Mouse (Mus musculus): Measurements from ENCODE around the gene Mettl14. TPM values are rescaled to one million over a fixed set of nuclear protein-coding genes. Genes with fewer than 3 reads are reported as not detected.
A peak's percentile ranks its signal among the peaks of the same experiment; 100 is the strongest.
"Not testable (repeated sequence)": the region's sequence is repeated elsewhere in the genome, so short reads cannot be mapped to it uniquely, and the experiment has no call there.

Gene Mettl14
- polyA plus RNA-seq, 2 experiments, result 15.8 to 16.7 TPM

GRCm38 (mm10) chr3:123395611-123396010, 9.7 kb upstream of the Mettl14 start:
- Histone ChIP-seq H3K4me2 (replicated peaks; ENCODE audit: low read depth, low read length, severe bottlenecking) (no peak overlapping the region), H3K36me3 (ENCODE audit: control insufficient read depth, insufficient read depth, low read length) (no peaks in the 10 kb centered on the region), H3K9ac (ENCODE audit: low read depth, low read length, severe bottlenecking) (no peak overlapping the region), H3K4me1 (ENCODE audit: control insufficient read depth, insufficient read depth, low read length) (no peaks in the 10 kb centered on the region), H3K27me3 (ENCODE audit: control insufficient read depth, insufficient read depth, low read length) (no peaks in the 10 kb centered on the region), H3K4me3 (replicated peaks; ENCODE audit: low read length) (no peak overlapping the region), H3K27ac (replicated peaks; ENCODE audit: low read depth, low read length) (no peak overlapping the region), H3K9me3 (ENCODE audit: control insufficient read depth, low read length) (no peaks in the 10 kb centered on the region)
- TF ChIP-seq POLR2A (IDR thresholded peaks at IDR 0.05; ENCODE audit: borderline replicate concordance, extremely low read depth, insufficient read depth, insufficient read length), result no peak
- WGBS, result 61% methylated on average over 5 of the region's 5 CpGs
- no peak for DNase-seq (ENCODE audit: low spot score)
- ATAC-seq (ENCODE audit: low FRiP score, low read depth), result no peak

GRCm38 (mm10) chr3:123391180-123391579, 5.3 kb upstream of the Mettl14 start:
- Histone ChIP-seq H3K27me3 (ENCODE audit: control insufficient read depth, insufficient read depth, low read length) (no peaks in the 10 kb centered on the region), H3K9me3 (ENCODE audit: control insufficient read depth, low read length) (no peaks in the 10 kb centered on the region), H3K4me1 (ENCODE audit: control insufficient read depth, insufficient read depth, low read length) (no peaks in the 10 kb centered on the region), H3K4me3 (replicated peaks; ENCODE audit: low read length) (no peak overlapping the region), H3K36me3 (ENCODE audit: control insufficient read depth, insufficient read depth, low read length) (no peaks in the 10 kb centered on the region), H3K9ac (ENCODE audit: low read depth, low read length, severe bottlenecking) (no peak overlapping the region), H3K27ac (replicated peaks; ENCODE audit: low read depth, low read length) (no peak overlapping the region), H3K4me2 (replicated peaks; ENCODE audit: low read depth, low read length, severe bottlenecking) (no peak overlapping the region)
- TF ChIP-seq POLR2A (IDR thresholded peaks at IDR 0.05; ENCODE audit: borderline replicate concordance, extremely low read depth, insufficient read depth, insufficient read length), result no peak
- 83% methylated on average over 4 of the region's 4 CpGs for WGBS
- no peak for ATAC-seq (ENCODE audit: low FRiP score, low read depth)
- DNase-seq (ENCODE audit: low spot score), result no peak

GRCm38 (mm10) chr3:123386157-123386780, 361 bp upstream of the Mettl14 start:
- WGBS, result 16% methylated on average over 12 of the region's 12 CpGs
- H3K36me3 ChIP-seq (ENCODE audit: control insufficient read depth, insufficient read depth, low read length); DNase-seq (ENCODE audit: low spot score); H3K9me3 ChIP-seq (ENCODE audit: control insufficient read depth, low read length); H3K27me3 ChIP-seq (ENCODE audit: control insufficient read depth, insufficient read depth, low read length); H3K4me1 ChIP-seq (ENCODE audit: control insufficient read depth, insufficient read depth, low read length): not testable (repeated sequence)
- Histone ChIP-seq H3K27ac (replicated peaks; ENCODE audit: low read depth, low read length) (peak overlapping the region; percentile 76), H3K4me3 (replicated peaks; ENCODE audit: low read length) (peak overlapping the region; percentile 77), H3K4me2 (replicated peaks; ENCODE audit: low read depth, low read length, severe bottlenecking) (peak overlapping the region; percentile 57), H3K9ac (ENCODE audit: low read depth, low read length, severe bottlenecking) (peak overlapping the region; percentile 49)
- peak; percentile 47; the same call in 1 of the 2 replicates for ATAC-seq (ENCODE audit: low FRiP score, low read depth)

DNA sequence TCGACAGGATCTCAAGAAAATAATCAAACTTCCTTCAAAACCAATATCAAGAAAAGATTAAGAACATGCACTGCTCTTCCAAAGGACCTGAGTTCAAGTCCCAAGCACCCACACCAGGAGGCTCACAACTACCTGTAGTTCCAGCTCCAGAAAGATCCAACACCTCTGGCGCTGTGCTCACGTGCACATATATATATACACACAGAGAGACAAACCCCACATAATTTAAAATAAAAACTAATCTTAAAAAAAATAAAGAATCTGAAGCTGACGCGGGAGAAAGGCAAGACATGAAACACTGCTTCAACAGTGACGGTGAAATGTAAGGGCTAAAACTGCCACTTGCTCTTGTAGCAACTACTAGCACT, 806 bp downstream of the Mettl14 start:
- no peak for DNase-seq (ENCODE audit: low spot score)
- ATAC-seq (ENCODE audit: low FRiP score, low read depth), result no peak
- H3K4me1 ChIP-seq (ENCODE audit: control insufficient read depth, insufficient read depth, low read length), result 0 out of 2 replicates have a peak, but pooled peaks cover 3% of the 10 kb centered on the region
- peak overlapping the region; percentile 65 for H3K9ac ChIP-seq (ENCODE audit: low read depth, low read length, severe bottlenecking)
- no peaks in the 10 kb centered on the region for H3K27me3 ChIP-seq (ENCODE audit: control insufficient read depth, insufficient read depth, low read length)
- TF ChIP-seq POLR2A (IDR thresholded peaks at IDR 0.05; ENCODE audit: borderline replicate concordance, extremely low read depth, insufficient read depth, insufficient read length), result no peak
- H3K36me3 ChIP-seq (ENCODE audit: control insufficient read depth, insufficient read depth, low read length), result peaks cover 12% of the 10 kb centered on the region
- peak overlapping the region; percentile 77 for H3K4me3 ChIP-seq (replicated peaks; ENCODE audit: low read length)
- peak overlapping the region; percentile 75 for H3K4me2 ChIP-seq (replicated peaks; ENCODE audit: low read depth, low read length, severe bottlenecking)
- no peaks in the 10 kb centered on the region for H3K9me3 ChIP-seq (ENCODE audit: control insufficient read depth, low read length)
- H3K27ac ChIP-seq (replicated peaks; ENCODE audit: low read depth, low read length), result peak overlapping the region; percentile 79; the same call in 1 of the 2 replicates
- 11% methylated on average over 6 of the region's 6 CpGs for WGBS

DNA sequence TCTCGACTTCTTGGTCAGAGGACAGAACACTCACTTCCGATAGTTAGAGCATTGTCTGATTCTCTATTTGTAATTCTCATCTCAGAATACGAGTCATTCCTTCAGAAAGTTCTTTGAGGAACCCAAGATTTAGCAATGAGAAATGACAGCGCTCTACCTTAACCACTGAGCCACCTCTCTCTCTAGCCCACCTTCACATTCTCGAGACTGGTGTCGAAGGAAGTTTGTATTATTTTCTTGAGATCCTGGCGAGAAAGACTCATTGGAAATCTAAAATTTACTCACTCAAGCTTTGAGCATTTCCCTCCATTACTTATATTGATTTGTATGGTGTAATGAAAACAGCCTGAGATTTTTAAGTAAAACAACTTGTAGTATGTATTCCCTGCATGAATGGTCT, 1.5 kb downstream of the Mettl14 start:
- Histone ChIP-seq H3K27me3 (ENCODE audit: control insufficient read depth, insufficient read depth, low read length) (no peaks in the 10 kb centered on the region), H3K9me3 (ENCODE audit: control insufficient read depth, low read length) (no peaks in the 10 kb centered on the region), H3K36me3 (ENCODE audit: control insufficient read depth, insufficient read depth, low read length) (peaks cover 18% of the 10 kb centered on the region), H3K4me2 (replicated peaks; ENCODE audit: low read depth, low read length, severe bottlenecking) (peak overlapping the region; percentile 75; the same call in 1 of the 2 replicates), H3K4me3 (replicated peaks; ENCODE audit: low read length) (no peak overlapping the region), H3K9ac (ENCODE audit: low read depth, low read length, severe bottlenecking) (no peak overlapping the region), H3K27ac (replicated peaks; ENCODE audit: low read depth, low read length) (no peak overlapping the region), H3K4me1 (ENCODE audit: control insufficient read depth, insufficient read depth, low read length) (0 out of 2 replicates have a peak, but pooled peaks cover 3% of the 10 kb centered on the region)
- DNase-seq (ENCODE audit: low spot score), result no peak
- 93% methylated on average over 7 of the region's 7 CpGs for WGBS
- no peak for ATAC-seq (ENCODE audit: low FRiP score, low read depth)
- TF ChIP-seq POLR2A (IDR thresholded peaks at IDR 0.05; ENCODE audit: borderline replicate concordance, extremely low read depth, insufficient read depth, insufficient read length), result no peak

All from limb, embryonic 14.5 days (tissue).